Mouse (Mus musculus) MN1 (cell line): ENCODE results near the gene Polr3k.

Experiments used
- DNase-seq: peaks from one replicate; pipeline ENCODE4 v3.0.0-alpha.2; 2016; ENCODE audit warnings: low spot score

The Polr3k gene

GRCm38 (mm10) chr2:181863791-181864535 is at the start of gene Polr3k:
Polr3k (plus strand) TSS chr2:181864337.
- DNase-seq: peak; percentile 98

DNA sequence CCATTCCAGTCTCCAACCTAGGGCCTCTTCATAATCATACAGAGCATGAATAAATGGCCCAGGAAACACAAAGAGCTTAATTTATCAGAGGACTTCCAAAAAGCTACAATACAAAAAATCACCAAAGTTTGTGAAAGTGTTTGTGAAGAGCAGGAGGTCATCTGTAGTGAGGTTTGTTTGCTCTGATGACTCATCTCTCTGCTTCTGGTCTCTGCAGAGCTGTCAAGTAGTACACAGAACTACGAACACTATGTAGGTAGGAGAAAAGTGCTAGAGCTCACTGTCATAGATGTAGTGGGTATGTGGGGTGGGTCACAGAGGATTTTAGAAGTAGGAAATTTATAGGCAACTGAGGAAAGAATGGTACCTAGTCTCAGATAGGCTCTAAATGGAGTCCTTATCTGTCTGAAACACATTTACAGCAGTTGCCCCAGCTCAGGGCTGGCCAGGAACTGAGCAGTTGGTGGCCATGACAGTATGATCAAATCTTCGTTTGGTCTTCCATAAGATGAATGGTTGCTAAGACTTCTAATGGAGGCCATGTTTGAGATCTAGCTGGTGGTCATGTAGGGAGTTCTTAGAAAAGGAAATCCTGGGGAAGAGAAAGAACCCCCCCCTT is 35.0 kb upstream of the Polr3k start:
- no peak for DNase-seq

GRCm38 (mm10) chr2:181832745-181833144 is 31.4 kb upstream of the Polr3k start:
- DNase-seq: peak; percentile 39

DNA sequence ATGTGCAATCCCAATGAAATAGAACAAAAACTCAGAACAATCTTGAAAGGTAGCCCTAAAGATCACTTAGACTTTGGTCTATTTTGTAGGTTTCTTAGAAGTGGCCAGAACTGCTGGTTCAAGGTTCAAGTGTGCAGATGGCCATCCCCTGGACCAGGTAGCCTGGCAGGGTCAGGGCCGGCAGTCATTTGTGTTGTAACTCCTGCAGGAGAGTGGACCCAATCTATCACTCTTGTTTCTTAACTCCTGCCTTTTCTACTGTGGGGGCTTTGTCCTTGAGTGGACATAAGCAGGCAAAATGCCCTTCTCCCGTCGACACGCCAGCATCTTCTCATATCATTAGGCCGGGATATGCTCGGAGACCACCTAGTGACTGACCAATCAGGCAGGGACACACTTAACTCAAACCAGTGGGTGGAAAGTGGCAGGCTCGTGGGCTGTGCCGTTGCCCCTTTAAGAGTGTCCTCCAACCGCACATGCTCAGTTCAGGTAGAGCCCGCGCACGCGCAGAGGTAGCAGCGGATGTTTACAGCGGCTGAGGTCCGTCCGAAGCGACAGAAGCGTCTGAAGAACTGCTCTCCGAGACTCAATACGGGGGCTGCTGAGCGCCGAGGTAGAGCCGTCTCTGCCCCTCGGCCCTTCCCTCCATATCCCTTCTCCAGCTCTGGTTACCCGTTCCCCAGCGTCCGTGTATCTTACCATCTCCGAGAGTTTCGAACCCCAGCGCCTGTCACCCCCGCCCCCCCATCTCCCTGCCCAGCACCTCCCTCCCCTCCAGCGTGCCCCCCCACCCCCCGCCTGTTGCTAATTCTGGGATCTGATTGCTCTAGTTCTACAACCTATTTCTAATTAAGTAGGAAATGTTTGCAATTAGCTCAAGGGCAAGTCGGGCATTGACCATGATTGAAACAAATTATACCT is 26.5 kb upstream of the Polr3k start, which contains the start of gene Pcmtd2:
Pcmtd2 (plus strand) TSS at position 483 of the 921 bp plus-strand sequence.
- DNase-seq: peak; percentile 96

GRCm38 (mm10) chr2:181838293-181838680 is 25.9 kb upstream of the Polr3k start:
- DNase-seq: peak; percentile 41

DNA sequence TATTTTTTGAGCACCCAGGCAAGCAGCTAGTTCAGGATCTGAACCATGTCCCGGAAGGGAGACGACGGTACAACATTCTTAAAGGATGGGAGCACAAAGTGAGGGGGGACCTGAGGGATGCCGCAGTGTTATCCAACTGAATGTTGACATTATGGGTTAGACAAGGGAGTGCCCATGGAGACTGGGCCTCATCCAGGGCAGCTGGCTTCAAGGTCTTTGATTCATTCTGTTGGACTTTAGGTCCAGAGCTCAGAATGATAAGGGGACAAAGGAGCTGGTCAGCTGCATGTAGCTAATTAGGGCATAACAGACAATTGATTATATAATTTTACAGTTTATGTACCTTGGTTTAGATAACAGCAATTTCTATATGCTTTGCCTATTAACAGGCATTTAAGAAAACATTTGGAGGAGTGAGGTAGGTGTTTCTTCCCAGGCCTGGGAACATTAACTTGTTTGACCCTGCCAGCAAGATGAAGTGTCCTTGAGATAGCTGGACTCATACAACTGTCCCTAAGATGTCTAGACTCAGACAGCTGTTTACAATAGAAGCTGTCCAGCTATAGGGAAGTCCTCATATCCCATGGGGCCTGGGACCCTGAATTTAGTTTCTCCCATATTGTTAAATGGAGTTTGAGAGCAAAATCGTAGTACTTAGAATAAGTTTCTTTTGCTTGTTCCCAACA is 18.3 kb upstream of the Polr3k start:
- no peak for DNase-seq

DNA sequence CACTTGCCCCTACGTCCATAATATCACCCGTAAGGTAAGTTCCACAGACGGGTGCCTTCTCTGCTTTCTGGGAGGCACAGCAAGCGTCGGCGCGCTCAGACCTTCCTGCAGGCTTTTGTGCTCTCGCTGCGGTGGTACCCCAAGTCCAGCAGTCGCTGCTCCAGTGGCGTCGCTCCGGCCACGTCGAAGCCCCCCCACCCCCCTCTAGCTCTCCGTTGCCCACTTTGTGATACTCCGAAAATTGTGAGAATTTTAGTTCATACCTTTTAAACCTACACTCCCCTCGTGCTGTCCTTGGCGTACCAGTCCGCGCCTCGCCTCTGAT is 361 bp downstream of the Polr3k start:
- no peak for DNase-seq

DNA sequence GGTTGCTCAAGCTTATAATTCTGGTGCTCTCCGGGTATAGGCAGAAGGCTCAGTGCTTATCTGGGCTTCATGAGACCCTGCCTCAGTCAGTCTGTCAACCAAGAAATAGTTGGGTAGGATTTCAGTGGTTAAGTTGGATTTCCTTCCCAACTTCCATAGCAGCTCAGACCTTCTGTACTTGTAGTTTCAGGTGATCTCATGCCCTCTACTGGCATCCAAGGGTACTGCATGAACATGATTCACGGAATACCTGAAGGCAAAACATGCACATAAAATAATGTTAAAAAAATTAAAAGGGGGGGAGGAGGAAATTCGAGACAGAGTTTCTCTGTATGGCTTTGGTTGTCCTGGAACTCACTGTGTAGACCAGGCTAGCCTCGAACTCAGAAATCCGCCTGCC is 2.8 kb downstream of the Polr3k start:
- DNase-seq: peak; percentile 81

DNA sequence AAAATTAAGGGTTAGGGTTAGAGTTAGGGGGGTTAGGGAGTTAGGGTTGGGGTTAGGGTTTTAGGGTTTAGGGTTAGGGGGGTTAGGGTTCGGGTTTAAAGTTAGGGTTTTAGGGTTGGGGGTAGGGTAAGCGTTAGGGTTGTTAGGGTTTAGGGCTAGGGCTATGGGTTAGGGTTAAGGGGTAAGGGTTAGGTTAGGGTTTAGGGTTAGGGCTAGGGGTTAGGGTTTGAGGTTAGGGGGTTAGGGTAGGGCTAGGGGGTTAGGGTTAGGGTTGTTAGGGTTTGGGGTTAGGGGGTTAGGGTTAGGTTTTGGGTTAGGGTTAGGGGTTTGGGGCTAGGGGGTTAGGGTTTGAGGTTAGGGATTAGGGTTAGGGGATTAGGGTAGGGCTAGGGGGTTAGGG is 6.9 kb downstream of the Polr3k start:
- no peak for DNase-seq

DNA sequence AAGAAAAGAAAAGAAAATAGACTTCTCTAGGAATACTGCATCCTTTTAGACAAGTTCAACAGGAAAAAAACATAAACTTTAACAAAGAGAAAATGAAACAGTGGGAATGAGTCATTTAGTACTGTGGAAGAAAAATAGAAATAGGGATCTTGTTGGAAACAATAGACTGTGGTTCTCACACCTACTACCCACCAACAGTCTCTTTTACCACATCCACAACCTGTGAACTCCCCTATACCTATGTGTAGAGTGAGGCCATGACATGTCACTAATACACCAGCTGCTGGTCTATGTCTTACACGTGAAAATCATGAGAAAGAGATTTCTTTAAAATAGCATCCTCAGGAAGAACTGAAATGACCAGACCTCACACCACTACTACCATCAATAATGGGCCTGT is 14.8 kb downstream of the Polr3k start:
- no peak for DNase-seq

DNA sequence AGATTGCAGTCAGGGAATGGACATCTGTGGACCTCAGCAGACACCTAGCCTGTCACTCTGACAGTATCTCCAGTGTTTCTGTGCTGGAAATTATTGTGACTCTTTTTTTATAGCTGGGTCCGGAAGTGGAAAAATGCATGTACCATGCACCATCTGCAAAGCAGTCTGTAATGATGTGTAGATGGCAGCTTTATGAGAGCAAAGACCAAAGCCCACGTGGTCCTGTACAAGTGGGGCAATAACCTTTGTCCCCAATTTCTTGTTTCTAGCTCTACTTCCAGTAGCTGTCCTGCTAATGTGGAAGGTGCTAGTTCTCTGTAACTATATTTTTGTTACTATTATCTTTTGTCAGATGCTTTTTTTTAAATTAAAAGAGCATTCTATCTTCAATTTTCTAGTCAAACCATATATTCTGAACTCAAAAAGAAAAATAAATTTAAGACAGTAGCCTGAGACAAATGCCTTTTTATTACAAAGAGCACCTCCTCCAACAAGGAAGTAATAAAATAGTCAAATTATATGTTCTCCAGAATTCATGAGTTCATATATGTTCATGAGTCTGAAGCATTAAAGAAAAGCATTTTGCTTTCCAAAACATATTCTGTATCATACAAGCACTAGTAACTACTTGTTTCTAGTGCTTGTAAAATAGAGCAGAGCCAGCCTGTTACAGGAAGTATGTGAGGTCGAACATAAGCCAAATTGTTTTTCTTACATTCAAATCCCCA is 19.0 kb downstream of the Polr3k start:
- no peak for DNase-seq

- DNase-seq: peak; percentile 54
Measured at GRCm38 (mm10) chr2:181917861-181918260, 53.7 kb downstream of the Polr3k start.

- DNase-seq: peak; percentile 46
Measured at GRCm38 (mm10) chr2:181918501-181918900, 54.4 kb downstream of the Polr3k start.
